Mouse (Mus musculus) embryonic fibroblast, embryonic 13.5 days (primary cell): Measurements from ENCODE around the gene Hpse.

ENCODE experiments used
- CTCF ChIP-seq: IDR thresholded peaks from 2 replicates; pipeline ENCODE4 v1.5.1; 2011; ENCODE audit warnings: mild to moderate bottlenecking, control low read depth, low read length, moderate library complexity, borderline replicate concordance; ENCODE audit not compliant: insufficient read depth
- POLR2A ChIP-seq: IDR thresholded peaks from 2 replicates; pipeline ENCODE4 v1.6.1; 2011; ENCODE audit warnings: low read depth, mild to moderate bottlenecking, control low read depth, low read length, moderate library complexity

DNA sequence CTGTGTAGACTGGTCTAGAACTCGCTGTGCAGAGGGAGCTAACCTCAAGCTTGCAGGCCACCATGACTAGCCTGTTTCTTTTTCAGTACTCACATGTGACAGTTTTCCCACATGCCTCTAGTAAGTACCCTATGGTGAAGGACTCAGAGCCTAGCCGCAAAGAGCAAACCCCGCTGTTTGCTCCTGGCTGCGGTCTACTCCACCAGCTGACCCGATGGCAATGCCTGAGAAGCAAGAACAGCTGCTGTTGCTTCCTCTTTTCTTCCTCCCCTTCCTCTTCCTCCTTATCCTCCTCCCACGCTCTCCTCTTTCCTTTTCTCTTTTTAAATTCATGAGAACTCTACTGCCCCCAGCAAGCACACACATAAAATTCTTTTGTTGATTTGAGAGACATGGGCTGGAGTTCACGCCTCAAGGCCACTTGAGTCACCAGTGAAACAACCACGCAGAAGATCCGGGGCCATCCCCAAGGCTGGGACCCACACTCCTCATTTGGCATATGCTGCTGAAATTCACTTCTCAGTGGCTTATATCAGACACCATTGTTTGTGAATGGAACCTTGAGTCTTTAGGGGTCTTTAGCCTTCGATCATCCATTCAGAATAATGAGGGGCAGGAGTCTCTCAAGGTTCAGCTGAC, 31.2 kb upstream of the Hpse start:
- TF ChIP-seq CTCF (no peak), POLR2A (no peak)
